Mouse (Mus musculus) midbrain, embryonic 14.5 days (tissue): ENCODE measurements at regions not wholly inside any gene's neighbourhood (a gene's known extent, or its start where the extent isn't known, plus 50 kb on each side); places are given as distances from the start of the nearest gene placed in this dataset.

Experiments
- ATAC-seq: fragments of 200-750 bp; cut with Nextera tagmentation; 2 replicates; pipeline ENCODE4 v1.8.0; 2017; ENCODE audit warnings: moderate number of reproducible peaks, moderate library complexity; ENCODE audit not compliant: low FRiP score, low TSS enrichment
- DNase-seq: peaks from one replicate; pipeline ENCODE4 v3.0.0-alpha.2; 2015
- H3K27ac ChIP-seq: fragments of 300-500 bp; sonication (generic); replicated peaks from 2 replicates; pipeline ENCODE4 v1.5.1; 2014; ENCODE audit warnings: mild to moderate bottlenecking, low read depth, low read length, moderate library complexity
- H3K27me3 ChIP-seq: fragments of 300-500 bp; sonication (generic); 2 replicates; pipeline ENCODE4 v1.6.1; 2014; ENCODE audit warnings: low read length, control low read depth, mixed read lengths; ENCODE audit not compliant: control insufficient read depth, insufficient read depth
- H3K36me3 ChIP-seq: fragments of 300-500 bp; sonication (generic); 2 replicates; pipeline ENCODE4 v1.6.1; 2014; ENCODE audit warnings: low read length, control low read depth; ENCODE audit not compliant: control insufficient read depth, insufficient read depth
- H3K4me1 ChIP-seq: fragments of 300-500 bp; sonication (generic); 2 replicates; pipeline ENCODE4 v1.6.1; 2014; ENCODE audit warnings: mild to moderate bottlenecking, antibody characterized with exemption, low read length, control low read depth; ENCODE audit not compliant: control insufficient read depth, insufficient read depth
- H3K4me2 ChIP-seq: fragments of 300-500 bp; sonication (generic); 2 replicates; pipeline ENCODE4 v1.6.1; 2014; ENCODE audit warnings: mild to moderate bottlenecking, low read length, moderate library complexity
- H3K4me3 ChIP-seq: fragments of 300-500 bp; sonication (generic); replicated peaks from 2 replicates; pipeline ENCODE4 v1.5.1; 2014; ENCODE audit warnings: low read depth, low read length
- H3K9ac ChIP-seq: fragments of 300-500 bp; sonication (generic); replicated peaks from 2 replicates; pipeline ENCODE4 v1.6.1; 2014; ENCODE audit warnings: mild to moderate bottlenecking, low read length, moderate library complexity
- H3K9me3 ChIP-seq: fragments of 300-500 bp; sonication (generic); 2 replicates; pipeline ENCODE4 v1.6.1; 2016; ENCODE audit warnings: low read length, control low read depth, mixed read lengths; ENCODE audit not compliant: control insufficient read depth
- WGBS: fragments of 180-500 bp; shearing (Covaris S2); extraction: QIAGEN DNeasy Blood & Tissue Kit; methylation state at CpG from one replicate; pipeline ENCODE4 v1.1.7; 2014; 5-methylcytosine and 5-hydroxymethylcytosine counted together

GRCm38 (mm10) chr3:103422806-103423205 lies 143.7 kb downstream of the Trim33 start:
- Histone ChIP-seq H3K27me3 (no peaks in the 10 kb centered on the region), H3K4me3 (no peak overlapping the region), H3K9ac (no peak overlapping the region), H3K4me1 (peaks cover 14% of the 10 kb centered on the region), H3K36me3 (no peaks in the 10 kb centered on the region), H3K27ac (no peak overlapping the region), H3K9me3 (no peaks in the 10 kb centered on the region), H3K4me2 (no peak overlapping the region)
- DNase-seq (no peak), ATAC-seq (no peak)
- 83% methylated on average over 12 of the region's 12 CpGs for WGBS

GRCm38 (mm10) chr3:103423290-103423689 lies 144.2 kb downstream of the Trim33 start:
- Histone ChIP-seq H3K4me3 (no peak overlapping the region), H3K9me3 (no peaks in the 10 kb centered on the region), H3K27ac (no peak overlapping the region), H3K36me3 (no peaks in the 10 kb centered on the region), H3K9ac (no peak overlapping the region), H3K4me2 (no peak overlapping the region), H3K4me1 (peaks cover 14% of the 10 kb centered on the region), H3K27me3 (no peaks in the 10 kb centered on the region)
- no peak for DNase-seq
- no peak for ATAC-seq
- 86% methylated on average over 4 of the region's 4 CpGs for WGBS

GRCm38 (mm10) chr3:103425812-103426430 lies 146.8 kb downstream of the Trim33 start:
- Histone ChIP-seq H3K9ac (no peak overlapping the region), H3K4me2 (no peak overlapping the region), H3K4me3 (no peak overlapping the region), H3K9me3 (no peaks in the 10 kb centered on the region), H3K27ac (no peak overlapping the region), H3K27me3 (no peaks in the 10 kb centered on the region), H3K36me3 (no peaks in the 10 kb centered on the region), H3K4me1 (peaks cover 8% of the 10 kb centered on the region)
- 88% methylated on average over 19 of the region's 19 CpGs for WGBS
- DNase-seq (no peak), ATAC-seq (no peak)

- H3K36me3 ChIP-seq, result no peaks in the 10 kb centered on the region
- H3K4me3 ChIP-seq, result no peak overlapping the region
- no peak overlapping the region for H3K27ac ChIP-seq
- no peak overlapping the region for H3K4me2 ChIP-seq
- H3K9ac ChIP-seq, result no peak overlapping the region
- no peaks in the 10 kb centered on the region for H3K4me1 ChIP-seq
- ATAC-seq (no peak), DNase-seq (no peak)
- no peaks in the 10 kb centered on the region for H3K27me3 ChIP-seq
- WGBS, result 19% methylated on average over 5 of the region's 5 CpGs
- no peaks in the 10 kb centered on the region for H3K9me3 ChIP-seq
Measured at GRCm38 (mm10) chr3:103429227-103429788, 145.7 kb upstream of the Syt6 start.

GRCm38 (mm10) chr3:103430131-103430530 lies 144.9 kb upstream of the Syt6 start:
- H3K4me2 ChIP-seq, result no peak overlapping the region
- no peaks in the 10 kb centered on the region for H3K9me3 ChIP-seq
- 78% methylated on average over 4 of the region's 4 CpGs for WGBS
- H3K4me1 ChIP-seq, result no peaks in the 10 kb centered on the region
- no peak overlapping the region for H3K9ac ChIP-seq
- no peak overlapping the region for H3K4me3 ChIP-seq
- ATAC-seq (no peak), DNase-seq (no peak)
- no peak overlapping the region for H3K27ac ChIP-seq
- H3K36me3 ChIP-seq, result no peaks in the 10 kb centered on the region
- H3K27me3 ChIP-seq, result no peaks in the 10 kb centered on the region

- ATAC-seq, result no peak
- H3K27ac ChIP-seq, result no peak overlapping the region
- H3K9me3 ChIP-seq, result no peaks in the 10 kb centered on the region
- H3K4me2 ChIP-seq, result no peak overlapping the region
- H3K4me1 ChIP-seq, result no peaks in the 10 kb centered on the region
- no peak overlapping the region for H3K4me3 ChIP-seq
- no peaks in the 10 kb centered on the region for H3K27me3 ChIP-seq
- no peaks in the 10 kb centered on the region for H3K36me3 ChIP-seq
- no peak for DNase-seq
- H3K9ac ChIP-seq, result no peak overlapping the region
- WGBS, result 40% methylated on average over 5 of the region's 5 CpGs
Measured at GRCm38 (mm10) chr3:103432254-103432653, 142.8 kb upstream of the Syt6 start.

GRCm38 (mm10) chr3:103436902-103437603 lies 138.0 kb upstream of the Syt6 start:
- Histone ChIP-seq H3K4me3 (no peak overlapping the region), H3K9me3 (no peaks in the 10 kb centered on the region), H3K27ac (no peak overlapping the region), H3K4me1 (no peaks in the 10 kb centered on the region), H3K36me3 (no peaks in the 10 kb centered on the region), H3K27me3 (no peaks in the 10 kb centered on the region), H3K4me2 (no peak overlapping the region), H3K9ac (no peak overlapping the region)
- 90% methylated on average over 9 of the region's 9 CpGs for WGBS
- ATAC-seq (no peak), DNase-seq (no peak)

GRCm38 (mm10) chr3:103438791-103439354 lies 136.2 kb upstream of the Syt6 start:
- DNase-seq, result peak; percentile 79
- no peak overlapping the region for H3K27ac ChIP-seq
- no peak overlapping the region for H3K4me3 ChIP-seq
- no peaks in the 10 kb centered on the region for H3K9me3 ChIP-seq
- 42% methylated on average over 12 of the region's 12 CpGs for WGBS
- no peak overlapping the region for H3K9ac ChIP-seq
- no peak overlapping the region for H3K4me2 ChIP-seq
- no peaks in the 10 kb centered on the region for H3K27me3 ChIP-seq
- no peaks in the 10 kb centered on the region for H3K36me3 ChIP-seq
- peak; percentile 31 for ATAC-seq
- no peaks in the 10 kb centered on the region for H3K4me1 ChIP-seq
